Mouse (Mus musculus) splenic B cell, adult 2 months (primary cell): ENCODE results near the gene Pdlim4.

Source experiments
- DNase-seq: peaks from one replicate; pipeline ENCODE4 v3.0.0-alpha.2; 2011; ENCODE audit warnings: low read depth, low spot score
- H3K27me3 ChIP-seq: 2 replicates; pipeline ENCODE4 v1.6.1; 2012; ENCODE audit warnings: mild to moderate bottlenecking, low read length, moderate library complexity, mixed read lengths; ENCODE audit not compliant: control insufficient read depth, poor library complexity, insufficient read depth, severe bottlenecking
- H3K36me3 ChIP-seq: 2 replicates; pipeline ENCODE4 v1.6.1; 2012; ENCODE audit warnings: mild to moderate bottlenecking, low read length, moderate library complexity, mixed read lengths; ENCODE audit not compliant: control insufficient read depth, poor library complexity, insufficient read depth, severe bottlenecking

Gene Pdlim4

GRCm38 (mm10) chr11:54076101-54076500, 7.3 kb upstream of the Pdlim4 start:
- no peaks in the 10 kb centered on the region for H3K27me3 ChIP-seq
- H3K36me3 ChIP-seq: no peaks in the 10 kb centered on the region
- no peak for DNase-seq

GRCm38 (mm10) chr11:54075353-54075752, 6.5 kb upstream of the Pdlim4 start:
- Histone ChIP-seq H3K27me3 (no peaks in the 10 kb centered on the region), H3K36me3 (no peaks in the 10 kb centered on the region)
- no peak for DNase-seq

GRCm38 (mm10) chr11:54073291-54073690, 4.5 kb upstream of the Pdlim4 start:
- no peak for DNase-seq
- Histone ChIP-seq H3K27me3 (no peaks in the 10 kb centered on the region), H3K36me3 (no peaks in the 10 kb centered on the region)

- Histone ChIP-seq H3K27me3 (no peaks in the 10 kb centered on the region), H3K36me3 (no peaks in the 10 kb centered on the region)
- DNase-seq: no peak
Observed at GRCm38 (mm10) chr11:54071726-54072445, 3.1 kb upstream of the Pdlim4 start.

- Histone ChIP-seq H3K36me3 (no peaks in the 10 kb centered on the region), H3K27me3 (no peaks in the 10 kb centered on the region)
- no peak for DNase-seq
Observed at GRCm38 (mm10) chr11:54067996-54068519, 756 bp downstream of the Pdlim4 start.

- H3K27me3 ChIP-seq: no peaks in the 10 kb centered on the region
- H3K36me3 ChIP-seq: no peaks in the 10 kb centered on the region
- no peak for DNase-seq
Observed at GRCm38 (mm10) chr11:54067318-54067995, 1.4 kb downstream of the Pdlim4 start.

GRCm38 (mm10) chr11:54066400-54066799, 2.4 kb downstream of the Pdlim4 start:
- no peak for DNase-seq
- H3K36me3 ChIP-seq: no peaks in the 10 kb centered on the region
- no peaks in the 10 kb centered on the region for H3K27me3 ChIP-seq

GRCm38 (mm10) chr11:54065915-54066178, 3.0 kb downstream of the Pdlim4 start:
- no peak for DNase-seq
- Histone ChIP-seq H3K36me3 (no peaks in the 10 kb centered on the region), H3K27me3 (no peaks in the 10 kb centered on the region)

- no peak for DNase-seq
- no peaks in the 10 kb centered on the region for H3K27me3 ChIP-seq
- H3K36me3 ChIP-seq: no peaks in the 10 kb centered on the region
Observed at GRCm38 (mm10) chr11:54065106-54065914, 3.5 kb downstream of the Pdlim4 start.

GRCm38 (mm10) chr11:54064412-54064978, 4.3 kb downstream of the Pdlim4 start:
- no peaks in the 10 kb centered on the region for H3K27me3 ChIP-seq
- no peak for DNase-seq
- H3K36me3 ChIP-seq: no peaks in the 10 kb centered on the region

GRCm38 (mm10) chr11:54063472-54063775, 5.4 kb downstream of the Pdlim4 start:
- no peaks in the 10 kb centered on the region for H3K27me3 ChIP-seq
- DNase-seq: no peak
- no peaks in the 10 kb centered on the region for H3K36me3 ChIP-seq

GRCm38 (mm10) chr11:54062753-54063471, 5.9 kb downstream of the Pdlim4 start:
- no peaks in the 10 kb centered on the region for H3K27me3 ChIP-seq
- no peak for DNase-seq
- no peaks in the 10 kb centered on the region for H3K36me3 ChIP-seq

- H3K36me3 ChIP-seq: no peaks in the 10 kb centered on the region
- H3K27me3 ChIP-seq: no peaks in the 10 kb centered on the region
- no peak for DNase-seq
Observed at GRCm38 (mm10) chr11:54062086-54062752, 6.6 kb downstream of the Pdlim4 start.

- Histone ChIP-seq H3K36me3 (no peaks in the 10 kb centered on the region), H3K27me3 (no peaks in the 10 kb centered on the region)
- no peak for DNase-seq
Observed at GRCm38 (mm10) chr11:54060316-54060715, 8.5 kb downstream of the Pdlim4 start.
